Mouse (Mus musculus) left cerebral cortex, postnatal 36 days (tissue): ENCODE data around the gene Itk. TPM values are rescaled to one million over a fixed set of nuclear protein-coding genes. Genes with fewer than 3 reads are reported as not detected.

Source experiments
- DNase-seq, 2 experiments: peaks; one replicate each; pipeline ENCODE4 v3.0.0; 2021 to 2022; ENCODE audit warnings: low spot score in 2 of 2, mixed read lengths in 1 of 2
- intact Hi-C: fragments of 180-260 bp; cut with DNase I; formaldehyde crosslinking; loops from one replicate; pipeline ENCODE4 v1.15.1; 2025
- total RNA-seq, 2 experiments: library from RNA; stranded (reverse); gene quantifications; 2 replicates each; pipeline ENCODE4 v1.2.3; 2021

The Itk gene
- total RNA-seq, 2 experiments from 2014 or later: 0.25 to 0.52 TPM

- no peak for DNase-seq
- intact Hi-C loops: no loop called here
Observed at GRCm38 (mm10) chr11:46395698-46396097, 6.4 kb upstream of the Itk start.

- intact Hi-C loops: no loop called here
- no peak for DNase-seq
Observed at GRCm38 (mm10) chr11:46395088-46395487, 5.8 kb upstream of the Itk start.

- intact Hi-C loops: no loop called here
- DNase-seq: no peak
Observed at GRCm38 (mm10) chr11:46393413-46393812, 4.1 kb upstream of the Itk start.

GRCm38 (mm10) chr11:46392890-46393289 lies 3.6 kb upstream of the Itk start:
- DNase-seq: no peak
- intact Hi-C loops: no loop called here

GRCm38 (mm10) chr11:46390621-46391020 lies 1.3 kb upstream of the Itk start:
- DNase-seq: no peak
- intact Hi-C loops: no loop called here

GRCm38 (mm10) chr11:46388438-46388837 lies 877 bp downstream of the Itk start:
- no peak for DNase-seq
- intact Hi-C loops: no loop called here

- no peak for DNase-seq
- intact Hi-C loops: no loop called here
Observed at GRCm38 (mm10) chr11:46387061-46387460, 2.3 kb downstream of the Itk start.

- intact Hi-C loops: no loop called here
- DNase-seq: no peak
Observed at GRCm38 (mm10) chr11:46386556-46386955, 2.8 kb downstream of the Itk start.

- no peak for DNase-seq
- intact Hi-C loops: no loop called here
Observed at GRCm38 (mm10) chr11:46384925-46385324, 4.4 kb downstream of the Itk start.

- intact Hi-C loops: no loop called here
- no peak for DNase-seq
Observed at GRCm38 (mm10) chr11:46382466-46382865, 6.8 kb downstream of the Itk start.

GRCm38 (mm10) chr11:46380097-46380675 lies 9.1 kb downstream of the Itk start:
- no peak for DNase-seq
- intact Hi-C loops: no loop called here

GRCm38 (mm10) chr11:46377819-46378782 lies 11.2 kb downstream of the Itk start:
- DNase-seq: no peak

GRCm38 (mm10) chr11:46377316-46377715 lies 12.0 kb downstream of the Itk start:
- DNase-seq: no peak
- intact Hi-C loops: no loop called here

More at GRCm38 (mm10) chr11:46377819-46378782, 11.2 kb downstream of the Itk start:
- intact Hi-C loops: no loop called here

GRCm38 (mm10) chr11:46375015-46375414 lies 14.3 kb downstream of the Itk start:
- intact Hi-C loops: no loop called here
- DNase-seq: no peak

- DNase-seq: no peak
- intact Hi-C loops: no loop called here
Observed at GRCm38 (mm10) chr11:46373071-46374030, 16.0 kb downstream of the Itk start.

- intact Hi-C loops: no loop called here
- DNase-seq: no peak
Observed at GRCm38 (mm10) chr11:46372331-46372953, 16.9 kb downstream of the Itk start.

GRCm38 (mm10) chr11:46371250-46371649 lies 18.1 kb downstream of the Itk start:
- intact Hi-C loops: no loop called here

GRCm38 (mm10) chr11:46370457-46370856 lies 18.9 kb downstream of the Itk start:
- no peak for DNase-seq
- intact Hi-C loops: no loop called here

More at GRCm38 (mm10) chr11:46371250-46371649, 18.1 kb downstream of the Itk start:
- DNase-seq: no peak

- intact Hi-C loops: no loop called here
Observed at GRCm38 (mm10) chr11:46366357-46366756, 23.0 kb downstream of the Itk start.

More at GRCm38 (mm10) chr11:46366357-46366756, 23.0 kb downstream of the Itk start:
- DNase-seq: no peak
